Mouse (Mus musculus): ENCODE measurements around the gene Mogat1. TPM values are rescaled to one million over a fixed set of nuclear protein-coding genes. Genes with fewer than 3 reads are reported as not detected.

Mogat1 gene
- polyA plus RNA-seq, 1 experiment from 2014 or later = 1.9 TPM

- H3K4me2 ChIP-seq (ENCODE audit: low read depth, low read length) = no peak overlapping the region
- no peak overlapping the region for H3K27ac ChIP-seq (replicated peaks; ENCODE audit: low read depth, low read length)
- WGBS = 79% methylated on average over 5 of the region's 5 CpGs
- no peaks in the 10 kb centered on the region for H3K36me3 ChIP-seq (replicated peaks; ENCODE audit: control insufficient read depth, insufficient read depth, low read depth, low read length)
- ATAC-seq (replicated peaks; ENCODE audit: insufficient number of reproducible peaks, low FRiP score, low TSS enrichment, low read depth) = no peak
- H3K9ac ChIP-seq (replicated peaks; ENCODE audit: low read length) = no peak overlapping the region
- H3K27me3 ChIP-seq (ENCODE audit: control insufficient read depth, insufficient read depth, low read length) = no peaks in the 10 kb centered on the region
- H3K4me1 ChIP-seq (ENCODE audit: control insufficient read depth, insufficient read depth, low read length) = no peaks in the 10 kb centered on the region
- DNase-seq (ENCODE audit: low spot score) = no peak
- no peak overlapping the region for H3K4me3 ChIP-seq (ENCODE audit: low read depth, low read length)
- H3K9me3 ChIP-seq (replicated peaks; ENCODE audit: control insufficient read depth, low read length) = no peaks in the 10 kb centered on the region
These were observed 58.8 kb downstream of the Mogat1 start for GRCm38 (mm10) chr1:78569617-78570016.

DNA sequence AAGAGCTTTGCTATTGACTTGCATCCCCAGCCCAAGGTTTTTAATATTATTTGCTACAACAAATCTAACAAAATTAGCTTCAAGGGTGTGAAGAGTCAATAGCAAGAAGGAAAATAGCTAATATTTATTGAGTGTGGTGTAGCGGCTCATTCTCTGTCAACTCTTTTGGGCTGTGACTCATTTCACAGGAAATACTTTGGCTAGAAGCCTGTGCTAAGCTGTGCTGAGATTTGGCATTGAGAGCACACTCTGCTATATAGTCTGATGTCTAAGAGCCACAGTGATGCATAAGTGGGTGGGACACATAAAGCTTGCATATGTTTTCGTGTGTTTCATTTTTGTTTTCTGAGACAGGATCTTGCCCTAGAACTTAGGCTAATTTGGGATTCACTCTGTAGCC is 74.3 kb downstream of the Mogat1 start:
- ATAC-seq (replicated peaks; ENCODE audit: insufficient number of reproducible peaks, low FRiP score, low TSS enrichment, low read depth) (no peak), DNase-seq (ENCODE audit: low spot score) (no peak)
- H3K4me1 ChIP-seq (ENCODE audit: control insufficient read depth, insufficient read depth, low read length) = no peaks in the 10 kb centered on the region; the same call in 1 of the 2 replicates
- H3K36me3 ChIP-seq (replicated peaks; ENCODE audit: control insufficient read depth, insufficient read depth, low read depth, low read length) = no peaks in the 10 kb centered on the region
- no peak overlapping the region for H3K4me3 ChIP-seq (ENCODE audit: low read depth, low read length)
- H3K9me3 ChIP-seq (replicated peaks; ENCODE audit: control insufficient read depth, low read length) = no peaks in the 10 kb centered on the region
- no peak overlapping the region for H3K4me2 ChIP-seq (ENCODE audit: low read depth, low read length)
- H3K9ac ChIP-seq (replicated peaks; ENCODE audit: low read length) = no peak overlapping the region
- H3K27me3 ChIP-seq (ENCODE audit: control insufficient read depth, insufficient read depth, low read length) = no peaks in the 10 kb centered on the region
- no peak overlapping the region for H3K27ac ChIP-seq (replicated peaks; ENCODE audit: low read depth, low read length)
- 91% methylated on average over 2 of the region's 2 CpGs for WGBS

- no peak for ATAC-seq (replicated peaks; ENCODE audit: insufficient number of reproducible peaks, low FRiP score, low TSS enrichment, low read depth)
- no peak overlapping the region for H3K27ac ChIP-seq (replicated peaks; ENCODE audit: low read depth, low read length)
- WGBS = 27% methylated on average over 4 of the region's 4 CpGs
These were observed 76.2 kb downstream of the Mogat1 start for GRCm38 (mm10) chr1:78586986-78587385.

More at GRCm38 (mm10) chr1:78586986-78587385, 76.2 kb downstream of the Mogat1 start:
- Histone ChIP-seq H3K4me2 (ENCODE audit: low read depth, low read length) (no peak overlapping the region), H3K9ac (replicated peaks; ENCODE audit: low read length) (no peak overlapping the region), H3K4me3 (ENCODE audit: low read depth, low read length) (no peak overlapping the region), H3K36me3 (replicated peaks; ENCODE audit: control insufficient read depth, insufficient read depth, low read depth, low read length) (no peaks in the 10 kb centered on the region), H3K27me3 (ENCODE audit: control insufficient read depth, insufficient read depth, low read length) (no peaks in the 10 kb centered on the region), H3K9me3 (replicated peaks; ENCODE audit: control insufficient read depth, low read length) (no peaks in the 10 kb centered on the region), H3K4me1 (ENCODE audit: control insufficient read depth, insufficient read depth, low read length) (no peaks in the 10 kb centered on the region; the same call in 1 of the 2 replicates)
- DNase-seq (ENCODE audit: low spot score) = no peak

Other genes with a start within 250 kb of the Mogat1 start
- 6.2 and 6.9 TPM in 2 replicates for gene Sgpp2, start 200.6 kb upstream of the Mogat1 start, polyA plus RNA-seq (2014; fragmentation: Nextera tagmentation; extraction: Ambion mirVana)
- gene Farsb, start 22.1 kb upstream of the Mogat1 start, polyA plus RNA-seq (2014; fragmentation: Nextera tagmentation; extraction: Ambion mirVana) = 189 and 190 TPM in 2 replicates
- 0.43 and 0.82 TPM in 2 replicates for gene BC035947, start 1.2 kb downstream of the Mogat1 start, polyA plus RNA-seq (2014; fragmentation: Nextera tagmentation; extraction: Ambion mirVana)
- 100.0 and 112 TPM in 2 replicates for gene Acsl3, start 146.8 kb downstream of the Mogat1 start, polyA plus RNA-seq (2014; fragmentation: Nextera tagmentation; extraction: Ambion mirVana)
- 6.3 and 6.6 TPM in 2 replicates for gene Utp14b, start 147.0 kb downstream of the Mogat1 start, polyA plus RNA-seq (2014; fragmentation: Nextera tagmentation; extraction: Ambion mirVana)

All from embryonic facial prominence, embryonic 11.5 days (tissue).